Mouse (Mus musculus) adipocyte (in vitro differentiated cells): ENCODE data around the gene Olfr123.

Source experiments
- DNase-seq: peaks from one replicate; pipeline ENCODE4 v3.0.0-alpha.2; 2016; ENCODE audit warnings: low spot score

Gene Olfr123

DNA sequence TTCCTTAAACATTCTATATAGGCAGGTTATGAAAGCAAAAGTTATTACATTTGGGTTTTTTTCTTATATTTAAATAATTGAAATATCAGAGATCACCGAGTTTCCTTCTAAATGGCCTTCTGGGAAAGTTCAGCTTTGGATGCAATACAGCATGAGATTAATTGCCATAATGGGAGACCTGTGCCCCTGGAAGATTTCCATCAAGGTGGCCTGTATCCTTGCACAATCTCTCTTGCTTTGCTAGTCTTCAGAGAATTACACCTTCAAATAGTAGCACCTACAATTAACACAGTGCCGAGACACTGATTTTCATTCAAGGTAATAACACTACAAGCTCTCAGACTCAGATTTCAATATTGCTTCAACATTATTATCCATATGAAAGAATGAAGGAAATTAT lies at the start of gene Olfr123:
Gene Olfr123, plus strand, starts transcription at position 301 of the 400 bp plus-strand sequence.
- DNase-seq: no peak

DNA sequence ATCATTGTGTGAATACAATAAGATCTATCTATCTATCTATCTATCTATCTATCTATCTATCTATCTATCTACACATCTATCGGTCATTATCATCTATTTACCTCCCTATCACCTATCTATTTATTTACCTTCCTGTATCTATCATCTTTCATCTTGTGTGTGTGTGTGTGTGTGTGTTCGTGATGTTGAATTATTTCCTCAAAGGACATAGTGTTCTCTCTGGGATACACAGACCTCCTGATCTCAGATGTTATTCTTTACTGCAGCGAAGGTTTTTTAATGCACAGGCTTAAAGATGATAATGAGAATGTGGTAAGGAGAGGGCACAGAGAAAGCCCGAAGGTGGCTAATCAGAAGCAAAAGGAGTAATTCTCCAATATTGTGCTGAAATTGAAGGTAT lies 25.0 kb upstream of the Olfr123 start, which contains the start of gene Olfr122:
Gene Olfr122, plus strand, starts transcription at position 301 of the 400 bp plus-strand sequence.
- DNase-seq: no peak

DNA sequence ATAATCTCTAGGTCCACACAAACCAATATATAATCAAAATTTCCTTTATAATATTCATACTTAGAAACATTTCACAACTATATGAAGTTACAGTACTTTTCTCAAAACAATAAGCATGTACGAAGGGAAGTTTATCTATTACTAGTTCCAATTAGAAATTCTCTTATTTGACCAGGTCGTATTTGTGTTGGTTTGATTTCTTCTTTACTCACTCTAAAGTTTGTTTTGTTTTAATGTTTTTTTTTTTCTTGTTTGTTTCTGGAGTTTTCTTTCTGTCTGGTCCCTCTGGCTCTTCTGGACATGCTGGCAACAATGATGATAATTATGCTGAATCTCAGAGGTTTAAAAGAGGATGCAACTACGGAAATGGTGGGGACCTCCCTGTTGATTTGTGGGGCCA lies 6.3 kb downstream of the Olfr123 start, which contains the start of gene Olfr124:
Gene Olfr124, plus strand, starts transcription at position 301 of the 400 bp plus-strand sequence.
- no peak for DNase-seq

DNA sequence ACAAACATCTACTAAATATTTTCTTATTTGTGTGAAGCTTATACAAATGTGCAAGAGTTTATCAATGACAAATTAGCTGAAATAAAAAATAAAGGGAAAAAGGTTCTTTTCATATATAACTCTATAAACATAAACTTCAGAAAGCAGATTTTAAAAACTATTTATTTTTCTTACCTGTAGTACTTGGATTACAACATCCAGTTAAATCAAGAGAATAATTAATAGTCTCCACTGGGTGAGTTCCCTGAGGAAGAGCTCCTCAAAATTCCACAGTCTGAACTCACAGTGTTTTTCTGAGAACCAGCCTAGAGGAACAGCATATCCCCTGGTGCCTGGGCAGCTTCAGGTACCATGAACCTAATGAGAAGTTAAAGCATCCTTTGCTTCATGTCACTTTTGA lies 39.3 kb downstream of the Olfr123 start, which contains the start of gene Olfr125:
Gene Olfr125, plus strand, starts transcription at position 301 of the 400 bp plus-strand sequence.
- no peak for DNase-seq

DNA sequence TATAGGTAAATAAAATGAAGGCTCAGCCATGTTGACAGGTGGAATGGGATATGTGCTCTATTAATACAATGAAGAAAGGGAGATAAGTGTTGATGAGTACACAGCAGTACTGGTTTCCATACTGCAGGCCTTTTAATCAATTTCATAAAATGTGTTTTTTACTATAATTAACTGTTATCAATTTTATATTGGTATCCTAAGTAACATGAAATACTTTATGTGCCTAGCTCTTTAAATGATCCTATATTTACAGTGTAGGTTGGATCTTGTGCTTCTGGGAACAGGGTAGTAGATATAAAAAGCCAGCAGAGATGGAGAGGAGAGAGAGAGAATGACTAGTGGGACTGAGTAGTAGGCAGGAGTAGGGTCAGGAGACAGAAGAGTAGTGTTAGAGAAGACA lies 53.9 kb downstream of the Olfr123 start, which contains the start of gene Olfr126:
Gene Olfr126, plus strand, starts transcription at position 301 of the 400 bp plus-strand sequence.
- no peak for DNase-seq
